Mouse (Mus musculus) frontal cortex, postnatal 14 days (tissue): Measurements from ENCODE around the gene Gm10428.
"Not testable (repeated sequence)": the region's sequence is repeated elsewhere in the genome, so short reads cannot be mapped to it uniquely, and the experiment has no call there.

Experiments used
- DNase-seq, 2 experiments: peaks; one replicate each; pipeline ENCODE4 v3.0.0; 2022; ENCODE audit warnings: low spot score in 2 of 2

Gm10428 gene

GRCm38 (mm10) chr11:62752780-62753179 is at the start of gene Gm10428:
Gm10428 (plus strand) TSS chr11:62753100.
- DNase-seq: no peak

GRCm38 (mm10) chr11:62706141-62706540 is 46.8 kb upstream of the Gm10428 start:
- DNase-seq: no peak

DNA sequence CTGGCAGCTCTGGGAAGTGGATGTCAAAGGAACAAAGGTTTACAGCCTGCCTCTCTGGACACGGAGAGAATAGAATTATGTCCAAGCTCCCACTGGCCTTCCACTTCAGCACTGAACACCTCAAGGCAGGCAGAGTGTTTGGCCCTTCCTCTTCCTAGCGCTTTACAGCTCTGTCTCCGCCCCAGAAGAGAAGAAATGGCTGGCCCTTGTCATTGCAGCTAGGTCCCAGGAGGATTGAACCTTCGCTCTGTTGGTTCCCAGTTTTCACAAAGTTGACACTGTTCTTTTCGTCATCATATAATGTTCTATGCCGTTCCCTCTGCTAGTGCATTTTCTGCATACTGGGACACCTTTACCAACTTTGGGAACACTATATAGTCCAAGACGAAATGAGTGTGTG is 44.6 kb upstream of the Gm10428 start:
- DNase-seq: no peak

- no peak for DNase-seq
Measured at GRCm38 (mm10) chr11:62710657-62711056, 42.2 kb upstream of the Gm10428 start.

DNA sequence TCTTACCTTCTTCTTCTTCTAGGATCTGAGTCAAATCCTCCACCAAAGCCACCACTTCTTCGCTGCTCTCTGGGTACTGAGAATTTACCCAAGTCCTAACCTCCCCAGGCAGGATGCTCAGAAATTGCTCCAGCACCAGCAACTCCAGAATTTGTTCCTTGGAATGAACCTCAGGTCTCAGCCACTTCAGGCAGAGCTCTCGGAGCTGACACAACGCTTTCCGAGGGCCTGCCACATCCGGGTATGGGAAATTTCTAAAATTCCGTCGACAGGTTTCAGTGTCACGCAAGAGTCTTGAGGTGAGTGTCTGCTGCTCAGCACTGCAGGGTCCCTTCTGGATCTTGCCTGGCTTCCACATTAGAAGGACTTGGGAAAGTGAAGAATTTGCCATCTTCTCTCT is 24.6 kb upstream of the Gm10428 start:
- DNase-seq: no peak

DNA sequence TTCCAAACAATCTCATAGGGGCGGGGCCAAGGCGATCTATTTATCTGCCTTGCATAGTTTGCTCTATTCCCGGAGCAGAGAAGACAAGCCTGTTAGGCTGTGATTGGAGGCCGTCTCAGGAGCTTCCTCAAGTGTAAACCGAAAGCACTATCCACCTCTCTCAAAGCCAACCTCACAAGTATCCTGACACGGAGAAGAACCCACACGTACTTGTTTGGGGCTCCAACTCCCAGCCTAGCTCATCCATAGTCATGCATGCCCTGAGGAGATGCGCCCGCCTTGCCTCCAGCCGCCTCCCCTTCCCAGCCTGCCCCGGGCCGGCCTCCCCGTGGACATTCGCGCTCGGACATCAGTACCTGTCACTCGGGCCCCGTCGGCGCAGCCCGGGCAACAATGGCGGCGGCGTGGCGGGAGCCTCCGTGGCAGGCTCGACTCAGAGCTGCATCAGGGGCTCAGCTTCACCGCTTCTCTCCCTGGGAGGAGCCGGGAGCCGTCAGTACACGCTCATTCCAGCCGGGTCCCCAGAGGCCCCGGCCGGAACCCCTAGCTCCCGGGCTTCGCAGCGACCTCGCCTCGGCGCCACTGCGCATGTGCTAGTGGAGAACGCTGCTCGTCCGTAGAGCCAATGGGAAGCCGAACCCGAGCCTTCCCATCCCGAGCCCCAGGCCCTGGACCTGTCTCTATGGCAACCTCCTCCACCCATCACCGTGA is 21.4 kb upstream of the Gm10428 start, which contains the start of gene Zfp287:
Zfp287 (minus strand) TSS at position 595 of the 711 bp plus-strand sequence.
- peak; percentile 84 to 85 for DNase-seq

DNA sequence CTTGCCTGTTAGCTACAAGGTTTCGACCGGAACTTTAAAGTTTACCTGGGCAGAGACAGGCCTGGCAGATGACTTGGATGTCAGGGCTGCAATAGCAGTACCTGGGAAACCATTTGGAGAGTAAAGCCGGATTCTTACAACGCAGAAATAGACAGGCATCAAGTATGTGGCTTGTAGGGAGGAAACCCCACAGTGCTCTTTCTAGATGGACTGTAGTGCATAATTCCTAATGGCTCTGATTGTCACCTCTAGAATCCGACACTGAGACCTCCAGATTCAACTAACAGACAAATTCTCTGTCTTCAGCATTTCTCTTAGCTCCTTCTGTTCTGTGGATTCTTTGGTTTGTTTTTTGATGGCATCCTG is 20.9 kb upstream of the Gm10428 start:
- no peak for DNase-seq

- no peak for DNase-seq
Measured at GRCm38 (mm10) chr11:62732665-62733064, 20.2 kb upstream of the Gm10428 start.

- no peak for DNase-seq
Measured at GRCm38 (mm10) chr11:62741186-62741585, 11.7 kb upstream of the Gm10428 start.

DNA sequence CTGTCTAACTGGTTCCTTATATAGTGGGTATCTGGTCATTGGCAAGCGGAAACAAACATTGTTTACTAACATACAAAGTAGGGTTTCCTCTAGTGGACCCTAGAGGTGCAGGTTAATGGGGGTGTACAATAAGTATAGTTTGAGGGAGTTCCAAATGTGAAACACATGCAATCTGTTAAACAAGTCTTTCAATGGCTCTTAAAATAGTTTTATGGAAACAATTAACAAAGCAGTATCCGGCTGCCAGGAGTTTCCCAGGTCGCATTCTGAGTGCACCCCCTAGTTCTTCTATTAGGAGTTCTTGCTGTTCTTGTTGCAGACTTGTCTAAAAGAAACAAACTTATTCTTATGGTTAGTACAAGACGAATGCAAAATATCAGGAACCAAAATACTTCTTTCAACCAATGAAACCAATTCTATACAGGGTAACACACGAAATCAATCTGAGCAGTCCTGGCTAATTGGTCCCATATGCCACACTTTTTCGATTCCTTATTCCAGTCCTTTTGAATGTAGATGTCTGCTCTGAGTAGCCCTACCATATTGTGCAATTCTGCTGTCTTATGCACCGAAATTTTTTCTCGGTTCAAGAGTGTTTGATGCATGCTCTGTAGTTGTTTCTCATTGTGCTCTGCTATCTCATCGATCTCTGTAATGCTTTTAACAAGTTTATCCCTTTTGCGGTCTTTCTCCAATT is 10.5 kb upstream of the Gm10428 start:
- DNase-seq: no peak

GRCm38 (mm10) chr11:62744103-62744502 is 8.8 kb upstream of the Gm10428 start:
- DNase-seq: peak; percentile 31 to 65

- DNase-seq: peak; percentile 33 to 49
Measured at GRCm38 (mm10) chr11:62746001-62746533, 6.8 kb upstream of the Gm10428 start.

DNA sequence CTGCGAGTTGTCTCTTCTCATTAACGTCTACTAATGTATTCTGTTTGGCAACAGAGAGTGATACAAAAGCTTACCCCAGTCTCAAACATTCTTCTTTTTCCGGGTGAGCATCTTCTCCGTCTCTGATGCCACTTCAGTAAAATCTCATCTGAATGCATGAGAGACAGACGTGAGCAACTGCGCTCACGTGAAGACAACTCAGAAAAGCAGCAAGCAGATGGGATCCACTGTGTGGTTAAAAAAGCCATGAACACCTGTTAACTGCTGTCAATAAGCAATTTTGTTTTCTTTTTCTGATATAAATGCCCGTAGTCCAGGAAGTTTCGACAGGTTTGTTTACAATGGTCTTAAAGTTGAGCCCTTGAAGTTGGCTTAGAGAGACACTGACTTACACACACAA is 5.7 kb upstream of the Gm10428 start:
- DNase-seq: no peak

DNA sequence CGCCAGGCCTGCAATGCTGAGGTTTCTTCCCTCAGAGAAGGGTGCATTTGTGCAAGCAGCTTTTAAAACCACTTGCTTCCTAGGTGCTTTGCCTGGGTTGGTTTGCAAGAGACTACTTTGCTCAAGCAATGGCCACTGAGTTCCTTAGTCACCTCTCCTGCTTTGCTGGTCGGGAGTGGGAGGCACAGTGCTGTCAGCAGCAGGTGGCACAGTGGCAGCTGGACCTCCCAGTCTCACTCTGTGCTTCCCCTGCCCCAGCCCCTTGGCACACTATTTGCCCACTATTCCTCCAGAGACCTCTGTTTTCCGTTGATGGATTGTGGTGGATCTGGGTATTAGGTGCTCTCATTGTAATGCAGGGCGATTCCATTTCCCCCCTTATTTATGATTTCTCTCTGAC is 4.8 kb upstream of the Gm10428 start:
- no peak for DNase-seq

DNA sequence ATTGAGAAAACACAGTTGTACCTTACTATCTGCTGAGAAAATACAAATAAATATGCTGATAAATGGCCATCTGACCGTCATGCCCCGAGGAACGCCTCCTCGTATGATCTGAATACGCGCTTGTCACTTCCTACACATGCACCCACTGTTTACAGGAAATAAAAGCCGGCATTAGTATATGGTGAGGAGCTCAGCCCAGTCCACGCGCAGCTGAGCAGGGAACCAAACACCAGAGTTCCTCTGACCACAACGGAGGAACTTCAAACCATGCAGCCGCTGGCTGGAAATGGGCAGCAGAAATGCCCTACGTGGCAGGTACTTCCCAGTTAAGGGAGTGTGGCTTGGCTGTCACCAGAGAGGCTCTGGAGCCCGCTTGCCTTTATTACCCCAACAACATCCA is 3.5 kb upstream of the Gm10428 start:
- not testable (repeated sequence) for DNase-seq

- no peak for DNase-seq
Measured at GRCm38 (mm10) chr11:62752191-62752590, 709 bp upstream of the Gm10428 start.

- DNase-seq: peak; percentile 81 to 84
Measured at GRCm38 (mm10) chr11:62756456-62757142, 3.7 kb downstream of the Gm10428 start.

GRCm38 (mm10) chr11:62757143-62757507 is 4.2 kb downstream of the Gm10428 start:
- DNase-seq: no peak

- no peak for DNase-seq
Measured at GRCm38 (mm10) chr11:62757906-62758305, 5.0 kb downstream of the Gm10428 start.

- no peak for DNase-seq
Measured at GRCm38 (mm10) chr11:62758491-62758890, 5.6 kb downstream of the Gm10428 start.

DNA sequence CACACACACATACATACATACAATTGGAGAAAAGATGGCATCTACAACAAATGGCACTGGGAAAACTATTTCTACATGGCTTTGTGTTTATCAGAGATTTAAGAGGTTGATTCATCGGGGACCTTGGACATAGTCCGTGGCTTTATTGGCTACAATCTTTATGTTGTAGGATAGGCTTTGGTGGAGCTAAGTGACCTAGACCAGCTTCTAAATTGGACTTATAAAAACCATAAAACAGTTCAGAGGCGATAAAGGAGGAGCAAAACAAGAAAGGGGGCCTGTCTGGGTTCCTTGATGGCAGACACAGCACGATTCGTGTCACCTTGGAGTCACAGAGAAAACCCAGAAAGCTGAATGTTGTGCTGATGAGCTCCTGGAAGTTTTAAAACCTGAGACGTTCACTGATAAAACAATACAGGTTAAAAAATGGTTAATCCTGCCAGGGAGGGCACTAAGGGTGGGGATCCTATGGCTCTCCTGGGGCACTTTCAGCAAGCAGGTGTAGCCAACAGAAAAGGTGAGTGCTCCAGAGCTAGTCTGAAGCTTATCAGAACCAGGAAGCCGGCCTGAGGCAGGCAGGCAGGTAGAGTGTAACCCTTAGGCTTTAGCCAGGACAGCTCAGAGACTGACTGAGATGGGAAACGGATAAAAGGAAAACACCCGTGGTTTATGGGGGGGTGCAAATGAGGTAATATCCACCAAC is 8.0 kb downstream of the Gm10428 start:
- DNase-seq: no peak

GRCm38 (mm10) chr11:62776510-62776909 is 23.6 kb downstream of the Gm10428 start:
- DNase-seq: no peak
